Mouse (Mus musculus) left cerebral cortex, adult 9 months (tissue): ENCODE measurements at regions not wholly inside any gene's neighbourhood (a gene's known extent, or its start where the extent isn't known, plus 50 kb on each side); places are given as distances from the start of the nearest gene placed in this dataset.
A peak's percentile ranks its signal among the peaks of the same experiment; 100 is the strongest.

Experiments
- DNase-seq, 2 experiments: peaks; one replicate each; pipeline ENCODE4 v3.0.0; 2022; ENCODE audit warnings: low spot score in 2 of 2

DNA sequence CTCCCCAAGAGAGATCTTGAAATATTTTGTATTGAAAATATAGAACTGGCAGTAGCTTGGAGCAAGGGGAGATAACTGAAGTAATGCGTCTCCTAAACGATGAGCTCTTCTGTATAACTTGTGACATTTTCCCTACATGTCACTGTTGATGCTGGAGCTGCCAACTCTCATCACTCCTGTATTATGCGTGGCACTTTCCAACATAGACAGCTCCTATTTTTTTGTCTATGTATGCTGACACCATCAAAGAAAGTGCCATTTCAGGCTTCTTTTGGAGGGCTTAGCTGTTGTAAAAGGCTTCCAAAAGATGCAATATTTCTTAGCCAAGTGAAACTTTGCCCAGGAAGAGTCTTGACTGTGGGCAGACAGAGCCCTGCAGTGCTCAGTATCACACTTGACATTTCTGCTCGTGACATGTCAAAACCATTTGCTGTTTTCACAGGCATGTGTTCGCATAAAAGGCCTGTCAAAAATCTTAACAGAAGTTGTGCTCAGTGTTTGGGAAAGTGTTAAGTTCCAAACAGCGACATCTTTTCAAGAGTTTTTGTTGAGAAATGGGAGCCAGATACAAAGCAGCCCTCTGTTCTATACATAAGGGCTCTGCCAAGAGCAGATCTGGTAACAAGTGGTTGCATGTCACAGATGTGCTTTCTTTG is 53.6 kb upstream of the Otol1 start:
- DNase-seq: peak in 1 of 2 experiments; percentile 3

DNA sequence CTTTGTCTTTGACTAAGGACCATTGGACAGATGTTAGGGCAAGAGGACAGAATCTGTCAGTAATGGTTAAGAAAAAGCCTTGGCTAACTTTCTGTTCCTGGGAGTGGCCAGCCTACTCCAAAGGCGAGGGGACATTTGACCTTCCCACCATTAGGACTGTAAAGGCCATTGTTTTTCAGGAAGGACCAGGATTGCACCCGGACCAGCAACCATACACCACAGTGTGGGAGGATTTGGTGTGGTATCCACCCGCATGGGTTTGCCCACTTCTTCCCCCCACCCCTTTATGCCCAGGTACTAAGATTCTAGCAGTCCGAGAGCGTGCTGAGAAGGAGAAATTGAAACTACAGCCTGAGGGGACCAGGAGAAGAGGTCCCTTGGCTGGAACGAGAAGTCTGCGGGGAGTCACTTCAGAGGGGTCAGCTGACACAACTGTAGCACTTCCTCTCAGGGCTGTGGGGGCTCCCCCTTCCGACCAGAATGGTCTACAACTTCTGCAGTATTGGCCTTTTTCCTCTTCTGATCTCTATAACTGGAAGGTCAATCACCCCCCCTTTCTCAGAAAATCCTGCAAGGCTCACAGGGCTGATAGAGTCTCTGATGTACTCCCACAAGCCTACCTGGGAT is 63.2 kb upstream of the Sptssb start:
- no peak for DNase-seq

- DNase-seq: no peak
Observed at GRCm38 (mm10) chr3:69912859-69913258, 53.1 kb upstream of the Sptssb start.

- DNase-seq: no peak
Observed at GRCm38 (mm10) chr3:69910073-69910472, 50.3 kb upstream of the Sptssb start.
